Mouse (Mus musculus) neural tube, embryonic 14.5 days (tissue): ENCODE measurements around the gene Peli1. TPM values are rescaled to one million over a fixed set of nuclear protein-coding genes. Genes with fewer than 3 reads are reported as not detected.

Experiments used
- ATAC-seq: fragments of 200-750 bp; cut with Nextera tagmentation; 2 replicates; pipeline ENCODE4 v1.8.0; 2017; ENCODE audit warnings: low read depth, mild to moderate bottlenecking, moderate TSS enrichment, moderate library complexity
- H3K27ac ChIP-seq: fragments of 300-500 bp; sonication (generic); 2 replicates; pipeline ENCODE4 v1.5.1; 2014; ENCODE audit warnings: low read depth, mild to moderate bottlenecking, control low read depth, low read length, moderate library complexity, mixed read lengths
- H3K27me3 ChIP-seq: fragments of 300-500 bp; sonication (generic); 2 replicates; pipeline ENCODE4 v1.6.1; 2014; ENCODE audit warnings: low read length; ENCODE audit not compliant: control insufficient read depth, insufficient read depth
- H3K36me3 ChIP-seq: fragments of 300-500 bp; sonication (generic); 2 replicates; pipeline ENCODE4 v1.6.1; 2014; ENCODE audit warnings: low read length, mixed read lengths; ENCODE audit not compliant: control insufficient read depth, insufficient read depth
- H3K4me1 ChIP-seq: fragments of 300-500 bp; sonication (generic); 2 replicates; pipeline ENCODE4 v1.6.1; 2014; ENCODE audit warnings: low read length; ENCODE audit not compliant: control insufficient read depth, insufficient read depth
- H3K4me2 ChIP-seq: fragments of 300-500 bp; sonication (generic); 2 replicates; pipeline ENCODE4 v1.6.1; 2014; ENCODE audit warnings: mild to moderate bottlenecking, low read depth, low read length, control low read depth
- H3K4me3 ChIP-seq: fragments of 300-500 bp; sonication (generic); 2 replicates; pipeline ENCODE4 v1.5.1; 2014; ENCODE audit warnings: low read depth, low read length, control low read depth, mixed read lengths
- H3K9ac ChIP-seq: fragments of 300-500 bp; sonication (generic); replicated peaks from 2 replicates; pipeline ENCODE4 v1.6.1; 2014; ENCODE audit warnings: low read depth, mild to moderate bottlenecking, control low read depth, low read length, mixed read lengths
- H3K9me3 ChIP-seq: fragments of 300-500 bp; sonication (generic); 2 replicates; pipeline ENCODE4 v1.6.1; 2016; ENCODE audit warnings: low read length; ENCODE audit not compliant: control insufficient read depth
- WGBS: fragments of 180-500 bp; shearing (Covaris S2); extraction: QIAGEN DNeasy Blood & Tissue Kit; methylation state at CpG from one replicate; pipeline ENCODE4 v1.1.7; 2014; 5-methylcytosine and 5-hydroxymethylcytosine counted together
- polyA plus RNA-seq: library from polyadenylated mRNA; unstranded; fragments of >200 nt; fragmentation: Nextera tagmentation; extraction: Ambion mirVana; gene quantifications from 2 replicates; pipeline ENCODE4 v1.2.1, GENCODE M21; 2014

Peli1 gene
- polyA plus RNA-seq, 1 experiment from 2014 or later = 84.6 TPM

GRCm38 (mm10) chr11:21060386-21061074 lies 30.6 kb upstream of the Peli1 start:
- no peaks in the 10 kb centered on the region for H3K9me3 ChIP-seq
- no peaks in the 10 kb centered on the region for H3K27me3 ChIP-seq
- H3K4me2 ChIP-seq = no peak overlapping the region
- H3K4me1 ChIP-seq = no peaks in the 10 kb centered on the region
- ATAC-seq = no peak
- H3K27ac ChIP-seq = no peak overlapping the region
- H3K36me3 ChIP-seq = no peaks in the 10 kb centered on the region
- H3K9ac ChIP-seq = no peak overlapping the region
- WGBS = 62% methylated on average over 7 of the region's 7 CpGs
- H3K4me3 ChIP-seq = no peak overlapping the region

GRCm38 (mm10) chr11:21061075-21061403 lies 30.1 kb upstream of the Peli1 start:
- Histone ChIP-seq H3K27ac (no peak overlapping the region), H3K4me1 (no peaks in the 10 kb centered on the region), H3K9ac (no peak overlapping the region), H3K36me3 (no peaks in the 10 kb centered on the region), H3K4me2 (no peak overlapping the region), H3K27me3 (no peaks in the 10 kb centered on the region), H3K9me3 (no peaks in the 10 kb centered on the region), H3K4me3 (no peak overlapping the region)
- WGBS = 60% methylated on average over 8 of the region's 8 CpGs
- no peak for ATAC-seq

DNA sequence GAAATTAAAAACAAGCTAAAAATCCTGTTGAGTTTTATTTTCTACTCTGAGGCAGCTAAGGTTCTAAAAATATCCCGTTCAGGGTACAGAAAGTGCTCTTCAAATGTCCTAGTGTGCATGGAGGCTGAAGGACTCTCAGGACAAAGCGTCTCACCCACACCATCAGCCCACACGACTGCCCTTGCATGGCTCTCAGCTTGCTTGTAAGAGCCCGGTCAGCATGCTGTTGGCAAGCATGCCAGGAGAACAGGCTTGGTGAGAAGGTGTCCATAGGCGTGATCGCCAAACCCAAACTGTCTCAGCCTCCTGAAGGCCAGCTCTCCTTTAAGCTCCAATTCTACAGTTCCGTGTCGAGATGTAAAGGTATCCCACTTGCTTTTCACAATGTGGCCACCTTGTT lies 29.7 kb upstream of the Peli1 start:
- WGBS = 87% methylated on average over 8 of the region's 8 CpGs

GRCm38 (mm10) chr11:21062071-21062470 lies 29.0 kb upstream of the Peli1 start:
- no peak overlapping the region for H3K9ac ChIP-seq
- H3K4me1 ChIP-seq = no peaks in the 10 kb centered on the region
- no peaks in the 10 kb centered on the region for H3K36me3 ChIP-seq
- no peaks in the 10 kb centered on the region for H3K9me3 ChIP-seq
- H3K27ac ChIP-seq = no peak overlapping the region
- no peak overlapping the region for H3K4me2 ChIP-seq
- no peaks in the 10 kb centered on the region for H3K27me3 ChIP-seq
- WGBS = 90% methylated on average over 2 of the region's 2 CpGs
- ATAC-seq = no peak
- H3K4me3 ChIP-seq = no peak overlapping the region

More for the DNA sequence above, 29.7 kb upstream of the Peli1 start:
- Histone ChIP-seq H3K36me3 (no peaks in the 10 kb centered on the region), H3K9ac (no peak overlapping the region), H3K4me3 (no peak overlapping the region), H3K4me1 (no peaks in the 10 kb centered on the region), H3K4me2 (no peak overlapping the region), H3K27ac (no peak overlapping the region), H3K9me3 (no peaks in the 10 kb centered on the region), H3K27me3 (no peaks in the 10 kb centered on the region)
- ATAC-seq = no peak

GRCm38 (mm10) chr11:21063271-21063670 lies 27.8 kb upstream of the Peli1 start:
- H3K27me3 ChIP-seq = no peaks in the 10 kb centered on the region

GRCm38 (mm10) chr11:21079400-21079799 lies 11.7 kb upstream of the Peli1 start:
- Histone ChIP-seq H3K4me2 (no peak overlapping the region), H3K27ac (no peak overlapping the region), H3K36me3 (no peaks in the 10 kb centered on the region), H3K4me1 (no peaks in the 10 kb centered on the region), H3K4me3 (no peak overlapping the region), H3K9me3 (no peaks in the 10 kb centered on the region), H3K9ac (no peak overlapping the region), H3K27me3 (no peaks in the 10 kb centered on the region)
- 82% methylated on average over 2 of the region's 2 CpGs for WGBS
- ATAC-seq = no peak

More at GRCm38 (mm10) chr11:21063271-21063670, 27.8 kb upstream of the Peli1 start:
- no peaks in the 10 kb centered on the region for H3K4me1 ChIP-seq
- 87% methylated on average over 3 of the region's 3 CpGs for WGBS
- no peak overlapping the region for H3K4me2 ChIP-seq
- H3K4me3 ChIP-seq = no peak overlapping the region
- H3K9ac ChIP-seq = no peak overlapping the region
- ATAC-seq = no peak
- no peaks in the 10 kb centered on the region for H3K36me3 ChIP-seq
- H3K27ac ChIP-seq = no peak overlapping the region
- no peaks in the 10 kb centered on the region for H3K9me3 ChIP-seq

GRCm38 (mm10) chr11:21079851-21080362 lies 11.2 kb upstream of the Peli1 start:
- Histone ChIP-seq H3K36me3 (no peaks in the 10 kb centered on the region), H3K4me1 (no peaks in the 10 kb centered on the region), H3K27me3 (no peaks in the 10 kb centered on the region), H3K9me3 (no peaks in the 10 kb centered on the region), H3K4me2 (no peak overlapping the region), H3K27ac (no peak overlapping the region), H3K9ac (no peak overlapping the region), H3K4me3 (no peak overlapping the region)
- 77% methylated on average over 3 of the region's 3 CpGs for WGBS
- ATAC-seq = no peak

DNA sequence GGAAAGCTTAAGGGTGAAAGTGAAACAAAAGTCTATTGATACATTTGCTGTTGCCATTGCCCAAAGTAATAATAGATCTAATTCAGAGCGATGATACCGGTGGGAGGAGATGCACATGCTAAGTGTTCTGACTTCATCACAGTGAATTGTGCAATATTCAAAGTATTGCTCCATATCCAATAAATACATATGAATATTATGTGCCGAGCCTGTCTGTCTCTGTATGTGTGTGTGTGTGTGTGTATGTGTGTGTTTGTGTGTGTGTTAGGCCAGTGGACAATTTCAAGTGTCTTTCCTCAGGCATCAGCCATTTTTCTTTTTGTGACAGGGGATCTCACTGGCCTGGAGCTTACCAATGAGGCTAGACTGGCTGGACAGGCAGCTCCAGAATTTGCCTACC lies 9.9 kb upstream of the Peli1 start:
- H3K4me3 ChIP-seq = no peak overlapping the region
- no peak overlapping the region for H3K9ac ChIP-seq
- H3K4me2 ChIP-seq = no peak overlapping the region
- no peaks in the 10 kb centered on the region for H3K27me3 ChIP-seq
- no peaks in the 10 kb centered on the region for H3K4me1 ChIP-seq
- no peaks in the 10 kb centered on the region for H3K36me3 ChIP-seq
- WGBS = 84% methylated on average over 3 of the region's 3 CpGs
- no peak overlapping the region for H3K27ac ChIP-seq
- no peaks in the 10 kb centered on the region for H3K9me3 ChIP-seq
- no peak for ATAC-seq

DNA sequence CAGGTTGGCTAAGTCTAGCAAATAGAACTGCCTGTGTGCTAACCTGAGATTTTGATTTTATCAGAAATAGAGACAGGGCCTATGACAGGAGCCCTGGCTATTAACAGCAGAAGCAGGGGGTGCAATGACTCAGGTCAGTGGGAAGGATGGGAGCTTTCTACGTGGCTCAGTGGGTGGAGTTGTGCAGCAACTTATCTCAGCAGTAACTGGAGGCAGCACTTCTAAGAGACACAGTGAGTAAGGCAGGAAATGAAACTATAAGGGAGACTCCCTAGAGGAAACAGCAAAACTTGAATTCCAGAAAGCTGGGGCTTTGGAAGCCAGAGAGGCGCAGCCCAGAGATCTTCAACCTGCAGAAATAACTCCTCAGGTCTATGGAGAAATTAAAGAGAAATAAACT lies 8.4 kb upstream of the Peli1 start:
- WGBS = 47% methylated on average over 2 of the region's 2 CpGs
- H3K4me2 ChIP-seq = no peak overlapping the region
- no peaks in the 10 kb centered on the region for H3K36me3 ChIP-seq
- ATAC-seq = no peak
- H3K27ac ChIP-seq = no peak overlapping the region
- no peak overlapping the region for H3K4me3 ChIP-seq
- H3K27me3 ChIP-seq = no peaks in the 10 kb centered on the region
- no peaks in the 10 kb centered on the region for H3K9me3 ChIP-seq
- H3K4me1 ChIP-seq = no peaks in the 10 kb centered on the region
- H3K9ac ChIP-seq = no peak overlapping the region
